Comparison of ENCODE assay signal across 18 mouse cellular contexts in the genomic region with DNA sequence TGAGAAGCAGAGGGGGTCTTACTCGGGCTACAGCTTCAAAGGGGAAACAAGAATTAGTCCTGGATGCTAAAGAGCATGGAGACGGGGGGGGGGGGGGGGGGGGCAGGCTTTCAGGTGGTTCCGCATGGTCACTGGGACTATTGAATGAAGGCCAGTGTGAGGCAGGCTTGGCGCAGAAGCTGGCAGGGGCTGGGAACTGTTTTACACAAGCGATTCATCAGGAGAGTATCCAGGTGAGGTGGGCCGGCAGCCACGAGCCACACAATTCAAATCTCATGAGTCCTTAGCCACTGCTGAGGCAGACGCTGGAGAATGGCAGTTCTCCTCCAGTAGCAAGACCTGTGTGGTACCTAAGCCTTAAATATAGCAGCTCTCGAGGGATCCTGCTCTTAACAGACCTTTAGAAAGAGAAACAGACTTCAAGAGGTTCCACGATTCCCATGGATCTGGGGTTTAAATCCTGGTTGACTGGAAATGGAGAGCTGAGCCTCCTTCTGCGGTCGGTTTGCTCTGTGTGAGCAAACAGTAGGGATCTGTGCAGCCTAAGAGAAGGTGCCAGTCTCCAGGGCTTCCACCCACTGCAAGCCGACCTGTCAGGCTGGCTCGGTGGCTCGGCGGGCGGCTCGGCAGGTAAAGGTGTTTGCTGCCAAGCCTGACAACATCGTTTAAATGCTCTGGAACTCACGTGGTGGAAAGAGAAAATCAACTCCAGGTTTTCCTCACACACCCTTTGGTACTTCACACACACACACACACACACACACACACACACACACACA. TPM values are rescaled to one million over a fixed set of nuclear protein-coding genes. Genes with fewer than 3 reads are reported as not detected.
DNase-seq lines count a peak whose midpoint lies in the region; ATAC-seq and TF ChIP-seq lines count a peak whose summit lies in the region.
"Had no signal": no experiment of that assay in that cellular context is flagged by ENCODE, and none has a peak within 500 bp of the region (broad histone marks: within the 10 kb centered on the region; RNA-seq: fewer than 3 reads in every experiment).

No protein-coding gene starts in this region.

- no peaks in the 10 kb centered on the region for H3K4me1 ChIP-seq in intestine, embryonic 15.5 days (replicated peaks)
- no peaks in the 10 kb centered on the region for H3K4me1 ChIP-seq in intestine, postnatal 0 days (replicated peaks; ENCODE audit: control insufficient read depth, insufficient read depth, low read length)
- H3K4me1 ChIP-seq in E14TG2a.4 (replicated peaks; ENCODE audit: low read depth, low read length): peaks cover 26% of the 10 kb centered on the region
- no peaks in the 10 kb centered on the region for H3K4me1 ChIP-seq in embryonic facial prominence, embryonic 15.5 days
- no peaks in the 10 kb centered on the region for H3K4me1 ChIP-seq in midbrain, embryonic 16.5 days (ENCODE audit: control insufficient read depth, insufficient read depth, low read length)
- H3K4me1 ChIP-seq: hindbrain, embryonic 12.5 days; kidney, embryonic 15.5 days; limb, embryonic 10.5 days had no signal

- no peak overlapping the region for H3K27ac ChIP-seq in intestine, embryonic 15.5 days
- no peak overlapping the region for H3K27ac ChIP-seq in intestine, postnatal 0 days (ENCODE audit: low read depth, low read length)
- peak overlapping the region; percentile 72 for H3K27ac ChIP-seq in embryonic facial prominence, embryonic 15.5 days (replicated peaks)
- H3K27ac ChIP-seq in midbrain, embryonic 16.5 days (ENCODE audit: low read length): no peak overlapping the region
- H3K27ac ChIP-seq: forebrain, embryonic 13.5 days; hindbrain, embryonic 12.5 days; kidney, embryonic 15.5 days; limb, embryonic 10.5 days; macrophage had no signal

- ATAC-seq in intestine, embryonic 15.5 days: no peak
- ATAC-seq in intestine, postnatal 0 days: no peak
- ATAC-seq in embryonic facial prominence, embryonic 15.5 days (ENCODE audit: insufficient number of reproducible peaks, low FRiP score, low TSS enrichment, low read depth): no peak
- no peak for ATAC-seq in midbrain, embryonic 16.5 days
- ATAC-seq: forebrain, embryonic 13.5 days had no signal

- TF ChIP-seq CTCF in intestine, postnatal 0 days (IDR thresholded peaks at IDR 0.05; ENCODE audit: low read depth): no peak
- TF ChIP-seq CTCF in E14TG2a.4 (conservative IDR thresholded peaks at IDR 0.05; ENCODE audit: low read length): no peak

- no peaks in the 10 kb centered on the region for H3K27me3 ChIP-seq in intestine, embryonic 15.5 days (replicated peaks)
- no peaks in the 10 kb centered on the region for H3K27me3 ChIP-seq in intestine, postnatal 0 days (replicated peaks; ENCODE audit: control insufficient read depth, insufficient read depth, low read length)
- H3K27me3 ChIP-seq in E14TG2a.4 (ENCODE audit: insufficient read depth, low read length): 0 out of 2 replicates have a peak, but pooled peaks cover 4% of the 10 kb centered on the region
- no peaks in the 10 kb centered on the region for H3K27me3 ChIP-seq in embryonic facial prominence, embryonic 15.5 days
- no peaks in the 10 kb centered on the region for H3K27me3 ChIP-seq in midbrain, embryonic 16.5 days (ENCODE audit: control insufficient read depth, insufficient read depth, low read depth, low read length)
- H3K27me3 ChIP-seq: forebrain, embryonic 13.5 days; hindbrain, embryonic 12.5 days; kidney, embryonic 15.5 days had no signal

- 49% methylated on average over 20 of the region's 20 CpGs for WGBS in intestine, embryonic 15.5 days
- WGBS in intestine, postnatal 0 days: 47% methylated on average over 20 of the region's 20 CpGs
- WGBS in embryonic facial prominence, embryonic 15.5 days: 48% methylated on average over 20 of the region's 20 CpGs
- 64% methylated on average over 19 of the region's 20 CpGs for WGBS in midbrain, embryonic 16.5 days

- H3K9me3 ChIP-seq in intestine, embryonic 15.5 days: no peaks in the 10 kb centered on the region
- no peaks in the 10 kb centered on the region for H3K9me3 ChIP-seq in intestine, postnatal 0 days (ENCODE audit: control insufficient read depth)
- H3K9me3 ChIP-seq in E14TG2a.4 (ENCODE audit: low read length): no peaks in the 10 kb centered on the region
- no peaks in the 10 kb centered on the region for H3K9me3 ChIP-seq in embryonic facial prominence, embryonic 15.5 days (replicated peaks)
- no peaks in the 10 kb centered on the region for H3K9me3 ChIP-seq in midbrain, embryonic 16.5 days (replicated peaks; ENCODE audit: control insufficient read depth, low read length, poor library complexity, severe bottlenecking)
- H3K9me3 ChIP-seq: forebrain, embryonic 13.5 days; hindbrain, embryonic 12.5 days; kidney, embryonic 15.5 days; limb, embryonic 10.5 days had no signal

- no peak overlapping the region for H3K4me3 ChIP-seq in intestine, embryonic 15.5 days (replicated peaks)
- H3K4me3 ChIP-seq in intestine, postnatal 0 days (ENCODE audit: low read depth, low read length): no peak overlapping the region
- peak overlapping the region; percentile 53 for H3K4me3 ChIP-seq in E14TG2a.4 (replicated peaks; ENCODE audit: low read length)
- no peak overlapping the region for H3K4me3 ChIP-seq in embryonic facial prominence, embryonic 15.5 days (replicated peaks)
- no peak overlapping the region for H3K4me3 ChIP-seq in midbrain, embryonic 16.5 days (ENCODE audit: low read depth, low read length)
- H3K4me3 ChIP-seq: forebrain, embryonic 13.5 days; hindbrain, embryonic 12.5 days; kidney, embryonic 15.5 days; limb, embryonic 10.5 days had no signal

- DNase-seq in adrenal gland, postnatal 25 days: peak; percentile 10
- no peak for DNase-seq in adrenal gland, postnatal 4 days (ENCODE audit: low spot score in 2 of 2)
- DNase-seq in layer of hippocampus, postnatal 25 days (ENCODE audit: extremely low spot score in 1 of 2, low spot score in 1 of 2): no peak
- DNase-seq: gastrocnemius, postnatal 14 days; right cerebral cortex, postnatal 14 days; thymus, postnatal 36 days had no signal

- 0 out of 2 replicates have a peak overlapping the region, but pooled peaks have one; percentile 5 for H3K9ac ChIP-seq in intestine, embryonic 15.5 days
- no peak overlapping the region for H3K9ac ChIP-seq in intestine, postnatal 0 days (ENCODE audit: low read depth, low read length)
- H3K9ac ChIP-seq in embryonic facial prominence, embryonic 15.5 days: no peak overlapping the region
- H3K9ac ChIP-seq in midbrain, embryonic 16.5 days (ENCODE audit: low read depth, low read length): no peak overlapping the region
- H3K9ac ChIP-seq: forebrain, embryonic 13.5 days; hindbrain, embryonic 12.5 days; kidney, embryonic 15.5 days had no signal

- H3K36me3 ChIP-seq in intestine, embryonic 15.5 days: no peaks in the 10 kb centered on the region
- no peaks in the 10 kb centered on the region for H3K36me3 ChIP-seq in intestine, postnatal 0 days (ENCODE audit: control insufficient read depth, insufficient read depth)
- no peaks in the 10 kb centered on the region for H3K36me3 ChIP-seq in E14TG2a.4 (ENCODE audit: insufficient read depth, low read length)
- H3K36me3 ChIP-seq in embryonic facial prominence, embryonic 15.5 days: no peaks in the 10 kb centered on the region
- no peaks in the 10 kb centered on the region for H3K36me3 ChIP-seq in midbrain, embryonic 16.5 days (ENCODE audit: control insufficient read depth, insufficient read depth, low read length)
- H3K36me3 ChIP-seq: hindbrain, embryonic 12.5 days; kidney, embryonic 15.5 days; limb, embryonic 10.5 days had no signal

- no peak overlapping the region for H3K4me2 ChIP-seq in intestine, embryonic 15.5 days (replicated peaks)
- no peak overlapping the region for H3K4me2 ChIP-seq in intestine, postnatal 0 days (replicated peaks; ENCODE audit: low read depth)
- no peak overlapping the region for H3K4me2 ChIP-seq in embryonic facial prominence, embryonic 15.5 days (replicated peaks)
- H3K4me2 ChIP-seq in midbrain, embryonic 16.5 days (ENCODE audit: low read length): no peak overlapping the region
- H3K4me2 ChIP-seq: forebrain, embryonic 13.5 days; hindbrain, embryonic 12.5 days; kidney, embryonic 15.5 days; liver, embryonic 11.5 days; midbrain, embryonic 11.5 days had no signal

RNA-seq across cellular contexts. Expression of a gene that starts 19.6 kb away (rescaled TPM):
- 18.5 and 21.4 TPM in 2 replicates for total RNA-seq in adrenal gland, postnatal 25 days (2021)
- 10 to 100 TPM; 25.2 to 25.5 TPM for total RNA-seq in adrenal gland, postnatal 4 days (2021)
- polyA plus RNA-seq in intestine, embryonic 15.5 days (2015; fragmentation: Nextera tagmentation; extraction: Ambion mirVana): 13.5 and 13.6 TPM in 2 replicates
- polyA plus RNA-seq in intestine, postnatal 0 days (2015; fragmentation: Nextera tagmentation; extraction: Ambion mirVana): 8.5 and 9.4 TPM in 2 replicates
- polyA plus RNA-seq in embryonic facial prominence, embryonic 15.5 days (2015; fragmentation: Nextera tagmentation; extraction: Ambion mirVana): 22.0 and 22.9 TPM in 2 replicates
- polyA plus RNA-seq in midbrain, embryonic 16.5 days (2015; fragmentation: Nextera tagmentation; extraction: Ambion mirVana): 15.0 and 15.8 TPM in 2 replicates
- 10 to 100 TPM; 20.9 to 22.9 TPM for total RNA-seq in layer of hippocampus, postnatal 25 days (2021)
